Mouse (Mus musculus): ENCODE measurements around the gene Fam20c.

- TF ChIP-seq CTCF (IDR thresholded peaks at IDR 0.05; ENCODE audit: low read depth) (no peak), EP300 (IDR thresholded peaks at IDR 0.05; ENCODE audit: low read depth) (no peak)
These were observed 773 bp downstream of the Fam20c start for GRCm38 (mm10) chr5:138755121-138755452.

Data from heart, postnatal 0 days (tissue).